Mouse (Mus musculus) liver, embryonic 12.5 days (tissue): Measurements from ENCODE around the gene 4931428F04Rik. TPM values are rescaled to one million over a fixed set of nuclear protein-coding genes. Genes with fewer than 3 reads are reported as not detected.

Experiments
- ATAC-seq: fragments of 200-750 bp; cut with Nextera tagmentation; 2 replicates; pipeline ENCODE4 v1.8.0; 2017; ENCODE audit warnings: moderate number of reproducible peaks, mild to moderate bottlenecking, moderate library complexity
- H3K27ac ChIP-seq: fragments of 300-500 bp; sonication (generic); 2 replicates; pipeline ENCODE4 v1.5.1; 2016; ENCODE audit warnings: mild to moderate bottlenecking
- H3K27me3 ChIP-seq: fragments of 300-500 bp; sonication (generic); replicated peaks from 2 replicates; pipeline ENCODE4 v1.6.1; 2016; ENCODE audit warnings: mild to moderate bottlenecking, moderate library complexity
- H3K36me3 ChIP-seq: fragments of 300-500 bp; sonication (generic); 2 replicates; pipeline ENCODE4 v1.6.1; 2016; ENCODE audit warnings: mild to moderate bottlenecking, moderate library complexity
- H3K4me1 ChIP-seq: fragments of 300-500 bp; sonication (generic); 2 replicates; pipeline ENCODE4 v1.6.1; 2016
- H3K4me2 ChIP-seq: fragments of 300-500 bp; sonication (generic); 2 replicates; pipeline ENCODE4 v1.6.1; 2016; ENCODE audit warnings: mild to moderate bottlenecking, moderate library complexity
- H3K4me3 ChIP-seq: fragments of 300-500 bp; sonication (generic); 2 replicates; pipeline ENCODE4 v1.5.1; 2016; ENCODE audit warnings: mild to moderate bottlenecking, moderate library complexity
- H3K9ac ChIP-seq: fragments of 300-500 bp; sonication (generic); 2 replicates; pipeline ENCODE4 v1.6.1; 2016; ENCODE audit warnings: mild to moderate bottlenecking, moderate library complexity
- H3K9me3 ChIP-seq: fragments of 300-500 bp; sonication (generic); replicated peaks from 2 replicates; pipeline ENCODE4 v1.6.1; 2016; ENCODE audit warnings: mild to moderate bottlenecking, moderate library complexity
- WGBS: fragments of 180-500 bp; shearing (Covaris S2); methylation state at CpG from one replicate; pipeline ENCODE4 v1.1.7; 2016; ENCODE audit not compliant: insufficient replicate concordance; 5-methylcytosine and 5-hydroxymethylcytosine counted together
- polyA plus RNA-seq: library from polyadenylated mRNA; unstranded; fragments of >200 nt; fragmentation: Nextera tagmentation; extraction: Ambion mirVana; gene quantifications from 2 replicates; pipeline ENCODE4 v1.2.1, GENCODE M21; 2016

Gene 4931428F04Rik
- polyA plus RNA-seq, 1 experiment from 2014 or later, result 1.6 TPM

- no peaks in the 10 kb centered on the region for H3K27me3 ChIP-seq
- H3K4me1 ChIP-seq, result peaks cover 82% of the 10 kb centered on the region
- H3K4me2 ChIP-seq, result peak overlapping the region; percentile 40; the same call in 1 of the 2 replicates
- H3K36me3 ChIP-seq, result peaks cover 89% of the 10 kb centered on the region
- H3K27ac ChIP-seq, result peak overlapping the region; percentile 72
- ATAC-seq, result no peak
- 79% methylated on average over 11 of the region's 11 CpGs for WGBS
- H3K4me3 ChIP-seq, result no peak overlapping the region
- no peak overlapping the region for H3K9ac ChIP-seq
- H3K9me3 ChIP-seq, result no peaks in the 10 kb centered on the region
These were observed 29.1 kb upstream of the 4931428F04Rik start for GRCm38 (mm10) chr8:105318662-105319190.

- H3K9ac ChIP-seq, result no peak overlapping the region
- H3K36me3 ChIP-seq, result peaks cover 95% of the 10 kb centered on the region
- H3K9me3 ChIP-seq, result no peaks in the 10 kb centered on the region
- WGBS, result 87% methylated on average over 4 of the region's 4 CpGs
- ATAC-seq, result no peak
- H3K4me2 ChIP-seq, result no peak overlapping the region
- H3K4me1 ChIP-seq, result peaks cover 82% of the 10 kb centered on the region
- no peaks in the 10 kb centered on the region for H3K27me3 ChIP-seq
- no peak overlapping the region for H3K4me3 ChIP-seq
- H3K27ac ChIP-seq, result 0 out of 2 replicates have a peak overlapping the region, but pooled peaks have one; percentile 36
These were observed 28.3 kb upstream of the 4931428F04Rik start for GRCm38 (mm10) chr8:105317941-105318340.

- Histone ChIP-seq H3K36me3 (peaks cover 100% of the 10 kb centered on the region), H3K4me3 (no peak overlapping the region), H3K27me3 (no peaks in the 10 kb centered on the region), H3K9me3 (no peaks in the 10 kb centered on the region), H3K4me2 (no peak overlapping the region), H3K27ac (peak overlapping the region; percentile 79), H3K4me1 (peaks cover 81% of the 10 kb centered on the region), H3K9ac (peak overlapping the region; percentile 29; the same call in 1 of the 2 replicates)
- 91% methylated on average over 18 of the region's 18 CpGs for WGBS
- ATAC-seq, result no peak
These were observed 25.6 kb upstream of the 4931428F04Rik start for GRCm38 (mm10) chr8:105315073-105315769.

- 78% methylated on average over 9 of the region's 9 CpGs for WGBS
- Histone ChIP-seq H3K4me2 (peak overlapping the region; percentile 59), H3K36me3 (peaks cover 100% of the 10 kb centered on the region)
These were observed 24.1 kb upstream of the 4931428F04Rik start for GRCm38 (mm10) chr8:105313622-105314402.

GRCm38 (mm10) chr8:105312891-105313481 is 23.3 kb upstream of the 4931428F04Rik start:
- Histone ChIP-seq H3K36me3 (peaks cover 100% of the 10 kb centered on the region), H3K27ac (peak overlapping the region; percentile 79), H3K4me3 (peak overlapping the region; percentile 8; the same call in 1 of the 2 replicates), H3K9ac (peak overlapping the region; percentile 60), H3K27me3 (no peaks in the 10 kb centered on the region), H3K9me3 (no peaks in the 10 kb centered on the region), H3K4me1 (peaks cover 59% of the 10 kb centered on the region), H3K4me2 (peak overlapping the region; percentile 59)
- peak; percentile 74 for ATAC-seq
- WGBS, result 55% methylated on average over 8 of the region's 8 CpGs

More at GRCm38 (mm10) chr8:105313622-105314402, 24.1 kb upstream of the 4931428F04Rik start:
- Histone ChIP-seq H3K4me1 (peaks cover 67% of the 10 kb centered on the region), H3K4me3 (no peak overlapping the region), H3K27me3 (no peaks in the 10 kb centered on the region), H3K27ac (peak overlapping the region; percentile 79), H3K9ac (peak overlapping the region; percentile 60), H3K9me3 (no peaks in the 10 kb centered on the region)
- ATAC-seq, result peak; percentile 27; the same call in 1 of the 2 replicates

- peak; percentile 68 for ATAC-seq
- Histone ChIP-seq H3K4me1 (peaks cover 52% of the 10 kb centered on the region), H3K4me2 (0 out of 2 replicates have a peak overlapping the region, but pooled peaks have one; percentile 59), H3K36me3 (peaks cover 100% of the 10 kb centered on the region), H3K27me3 (no peaks in the 10 kb centered on the region), H3K4me3 (no peak overlapping the region), H3K9ac (0 out of 2 replicates have a peak overlapping the region, but pooled peaks have one; percentile 60), H3K27ac (peak overlapping the region; percentile 79), H3K9me3 (no peaks in the 10 kb centered on the region)
- WGBS, result 13% methylated on average over 1 of the region's 1 CpGs
These were observed 22.1 kb upstream of the 4931428F04Rik start for GRCm38 (mm10) chr8:105311718-105312117.

- WGBS, result 82% methylated on average over 8 of the region's 8 CpGs
- Histone ChIP-seq H3K4me2 (no peak overlapping the region), H3K27ac (0 out of 2 replicates have a peak overlapping the region, but pooled peaks have one; percentile 25), H3K4me3 (no peak overlapping the region), H3K9ac (no peak overlapping the region), H3K9me3 (no peaks in the 10 kb centered on the region), H3K4me1 (peaks cover 56% of the 10 kb centered on the region), H3K27me3 (no peaks in the 10 kb centered on the region), H3K36me3 (peaks cover 100% of the 10 kb centered on the region)
- no peak for ATAC-seq
These were observed 20.5 kb upstream of the 4931428F04Rik start for GRCm38 (mm10) chr8:105310118-105310517.

- H3K27ac ChIP-seq, result no peak overlapping the region
- no peaks in the 10 kb centered on the region for H3K27me3 ChIP-seq
- peaks cover 100% of the 10 kb centered on the region for H3K36me3 ChIP-seq
- H3K4me2 ChIP-seq, result no peak overlapping the region
- no peak overlapping the region for H3K4me3 ChIP-seq
- H3K9ac ChIP-seq, result no peak overlapping the region
- H3K9me3 ChIP-seq, result no peaks in the 10 kb centered on the region
- no peak for ATAC-seq
- H3K4me1 ChIP-seq, result peaks cover 56% of the 10 kb centered on the region
- WGBS, result 83% methylated on average over 15 of the region's 15 CpGs
These were observed 19.6 kb upstream of the 4931428F04Rik start for GRCm38 (mm10) chr8:105309142-105309847.

- no peak overlapping the region for H3K4me2 ChIP-seq
- no peak for ATAC-seq
- H3K9ac ChIP-seq, result no peak overlapping the region
- H3K4me1 ChIP-seq, result peaks cover 56% of the 10 kb centered on the region
- whole genome bisulfite sequencing, result 93% methylated on average over 10 of the region's 10 CpGs
- H3K36me3 ChIP-seq, result peaks cover 100% of the 10 kb centered on the region
- no peaks in the 10 kb centered on the region for H3K9me3 ChIP-seq
- H3K4me3 ChIP-seq, result no peak overlapping the region
- H3K27me3 ChIP-seq, result no peaks in the 10 kb centered on the region
- no peak overlapping the region for H3K27ac ChIP-seq
These were observed 18.8 kb upstream of the 4931428F04Rik start for GRCm38 (mm10) chr8:105308428-105308827.

GRCm38 (mm10) chr8:105307670-105308069 is 18.0 kb upstream of the 4931428F04Rik start:
- H3K4me3 ChIP-seq, result no peak overlapping the region
- H3K4me1 ChIP-seq, result peaks cover 56% of the 10 kb centered on the region
- 93% methylated on average over 13 of the region's 13 CpGs for WGBS
- no peak overlapping the region for H3K9ac ChIP-seq
- H3K36me3 ChIP-seq, result peaks cover 100% of the 10 kb centered on the region
- H3K4me2 ChIP-seq, result no peak overlapping the region
- H3K9me3 ChIP-seq, result no peaks in the 10 kb centered on the region
- no peak overlapping the region for H3K27ac ChIP-seq
- no peaks in the 10 kb centered on the region for H3K27me3 ChIP-seq
- ATAC-seq, result no peak

- peak overlapping the region; percentile 63 for H3K27ac ChIP-seq
- ATAC-seq, result no peak; the same call in 1 of the 2 replicates
- peak overlapping the region; percentile 56; the same call in 1 of the 2 replicates for H3K9ac ChIP-seq
- H3K4me3 ChIP-seq, result peak overlapping the region; percentile 28
- H3K9me3 ChIP-seq, result no peaks in the 10 kb centered on the region
- no peaks in the 10 kb centered on the region for H3K27me3 ChIP-seq
- H3K4me2 ChIP-seq, result peak overlapping the region; percentile 56
- peaks cover 56% of the 10 kb centered on the region for H3K4me1 ChIP-seq
- H3K36me3 ChIP-seq, result peaks cover 100% of the 10 kb centered on the region
- 74% methylated on average over 5 of the region's 5 CpGs for WGBS
These were observed 16.6 kb upstream of the 4931428F04Rik start for GRCm38 (mm10) chr8:105306146-105306691.
